Mouse (Mus musculus) midbrain, postnatal 0 days (tissue): ENCODE results near the gene Fam117b. TPM values are rescaled to one million over a fixed set of nuclear protein-coding genes. Genes with fewer than 3 reads are reported as not detected.

Source experiments
- ATAC-seq: fragments of 200-750 bp; cut with Nextera tagmentation; 2 replicates; pipeline ENCODE4 v1.8.0; 2017; ENCODE audit warnings: moderate number of reproducible peaks, mild to moderate bottlenecking, moderate TSS enrichment, moderate library complexity; ENCODE audit not compliant: low FRiP score
- DNase-seq: peaks from one replicate; pipeline ENCODE4 v3.0.0-alpha.2; 2015; ENCODE audit warnings: low spot score
- H3K27ac ChIP-seq: fragments of 300-500 bp; sonication (generic); 2 replicates; pipeline ENCODE4 v1.5.1; 2014; ENCODE audit warnings: low read depth, mild to moderate bottlenecking, low read length, mixed read lengths
- H3K27me3 ChIP-seq: fragments of 300-500 bp; sonication (generic); 2 replicates; pipeline ENCODE4 v1.6.1; 2014; ENCODE audit warnings: low read length, control low read depth, mixed read lengths; ENCODE audit not compliant: insufficient read depth
- H3K36me3 ChIP-seq: fragments of 300-500 bp; sonication (generic); 2 replicates; pipeline ENCODE4 v1.6.1; 2014; ENCODE audit warnings: low read length, control low read depth, mixed read lengths; ENCODE audit not compliant: insufficient read depth
- H3K4me1 ChIP-seq: fragments of 300-500 bp; sonication (generic); 2 replicates; pipeline ENCODE4 v1.6.1; 2014; ENCODE audit warnings: mild to moderate bottlenecking, control low read depth, antibody characterized with exemption, low read length, mixed read lengths; ENCODE audit not compliant: insufficient read depth
- H3K4me2 ChIP-seq: fragments of 300-500 bp; sonication (generic); 2 replicates; pipeline ENCODE4 v1.6.1; 2014; ENCODE audit warnings: low read depth, mild to moderate bottlenecking, low read length, mixed read lengths; ENCODE audit not compliant: poor library complexity, severe bottlenecking
- H3K4me3 ChIP-seq: fragments of 300-500 bp; sonication (generic); 2 replicates; pipeline ENCODE4 v1.5.1; 2014; ENCODE audit warnings: low read depth, mild to moderate bottlenecking, low read length, moderate library complexity
- H3K9ac ChIP-seq: fragments of 300-500 bp; sonication (generic); replicated peaks from 2 replicates; pipeline ENCODE4 v1.6.1; 2014; ENCODE audit warnings: mild to moderate bottlenecking, low read length, moderate library complexity, mixed read lengths; ENCODE audit not compliant: poor library complexity, severe bottlenecking
- H3K9me3 ChIP-seq: fragments of 300-500 bp; sonication (generic); 2 replicates; pipeline ENCODE4 v1.6.1; 2016; ENCODE audit warnings: low read length, control low read depth
- CTCF ChIP-seq: IDR thresholded peaks from 2 replicates; pipeline ENCODE4 v1.5.1; 2016; ENCODE audit warnings: antibody characterized with exemption, mild to moderate bottlenecking
- WGBS: fragments of 180-500 bp; shearing (Covaris S2); extraction: QIAGEN DNeasy Blood & Tissue Kit; methylation state at CpG from one replicate; pipeline ENCODE4 v1.1.7; 2014; 5-methylcytosine and 5-hydroxymethylcytosine counted together
- polyA plus RNA-seq: library from polyadenylated mRNA; unstranded; fragments of >200 nt; fragmentation: Nextera tagmentation; extraction: Ambion mirVana; gene quantifications from 2 replicates; pipeline ENCODE4 v1.2.1, GENCODE M21; 2015
- total RNA-seq: library from RNA; depleted of rRNA; stranded (reverse); fragments of >200 nt; gene quantifications from 2 replicates; pipeline ENCODE4 v1.2.3, GENCODE M21; 2014

Fam117b gene
- total and polyA plus RNA-seq, 2 experiments from 2014 or later, result 43.7 to 74.0 TPM

DNA sequence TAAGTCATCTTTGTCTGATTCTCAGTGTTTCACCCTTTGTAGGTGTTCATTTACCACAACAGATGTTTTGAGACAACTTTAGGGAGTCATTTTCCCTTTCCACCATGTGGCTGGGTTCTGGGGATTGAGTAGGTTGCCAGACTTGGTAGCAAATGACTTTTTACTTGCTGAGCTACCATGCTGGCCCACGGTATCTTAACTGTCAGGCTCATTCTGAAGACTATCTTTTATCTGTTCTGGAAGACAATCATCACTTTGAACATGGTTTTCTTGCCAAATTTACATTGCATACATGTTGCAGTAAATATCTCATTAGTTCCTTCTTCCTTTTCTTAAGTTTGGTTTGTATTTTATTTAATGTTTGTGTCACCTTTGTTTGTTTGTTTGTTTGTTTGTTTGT is 33.2 kb downstream of the Fam117b start:
- peaks cover 6% of the 10 kb centered on the region; the same call in 1 of the 2 replicates for H3K36me3 ChIP-seq
- WGBS, result 71% methylated on average over 1 of the region's 1 CpGs
- no peaks in the 10 kb centered on the region for H3K4me1 ChIP-seq
- H3K27ac ChIP-seq, result no peak overlapping the region
- no peaks in the 10 kb centered on the region for H3K27me3 ChIP-seq
- no peak overlapping the region for H3K4me3 ChIP-seq
- no peak for ATAC-seq
- no peaks in the 10 kb centered on the region for H3K9me3 ChIP-seq
- H3K9ac ChIP-seq, result no peak overlapping the region
- no peak for DNase-seq
- no peak for TF ChIP-seq CTCF
- no peak overlapping the region for H3K4me2 ChIP-seq

- no peak overlapping the region for H3K27ac ChIP-seq
- no peaks in the 10 kb centered on the region for H3K27me3 ChIP-seq
- no peaks in the 10 kb centered on the region for H3K4me1 ChIP-seq
- 98% methylated on average over 4 of the region's 4 CpGs for WGBS
- peaks cover 8% of the 10 kb centered on the region; the same call in 1 of the 2 replicates for H3K36me3 ChIP-seq
- no peaks in the 10 kb centered on the region for H3K9me3 ChIP-seq
- H3K4me3 ChIP-seq, result no peak overlapping the region
- no peak overlapping the region for H3K9ac ChIP-seq
- ATAC-seq (no peak), DNase-seq (no peak)
- TF ChIP-seq CTCF, result no peak
- H3K4me2 ChIP-seq, result no peak overlapping the region
Measured at GRCm38 (mm10) chr1:59947509-59947908, 34.7 kb downstream of the Fam117b start.

DNA sequence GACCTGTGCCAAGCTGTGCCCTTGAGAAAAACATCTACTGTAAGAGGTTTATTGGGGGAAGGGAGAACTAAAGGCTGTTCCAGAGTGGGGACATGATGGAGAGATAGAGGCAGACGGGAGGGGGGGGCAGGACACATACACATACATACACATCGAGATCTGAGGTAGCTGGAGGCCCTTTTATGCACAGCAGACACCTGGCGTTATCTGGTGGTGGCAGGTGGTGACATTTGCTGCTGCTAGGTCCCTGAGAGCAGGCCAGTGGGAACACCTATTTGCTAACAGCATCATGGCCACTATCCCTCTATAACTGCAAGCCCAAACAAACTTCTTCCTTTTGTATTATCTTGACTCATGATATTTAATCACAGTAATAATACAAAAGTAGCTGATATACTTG is 44.4 kb downstream of the Fam117b start:
- Histone ChIP-seq H3K36me3 (peaks cover 6% of the 10 kb centered on the region; the same call in 1 of the 2 replicates), H3K4me2 (no peak overlapping the region), H3K4me1 (no peaks in the 10 kb centered on the region), H3K9me3 (no peaks in the 10 kb centered on the region), H3K27me3 (no peaks in the 10 kb centered on the region), H3K27ac (no peak overlapping the region), H3K4me3 (no peak overlapping the region), H3K9ac (no peak overlapping the region)
- WGBS, result 92% methylated on average over 3 of the region's 3 CpGs
- DNase-seq (no peak), ATAC-seq (no peak)
- TF ChIP-seq CTCF, result no peak

GRCm38 (mm10) chr1:59959941-59960340 is 47.1 kb downstream of the Fam117b start:
- H3K36me3 ChIP-seq, result peaks cover 6% of the 10 kb centered on the region; the same call in 1 of the 2 replicates
- no peak for TF ChIP-seq CTCF

GRCm38 (mm10) chr1:59966171-59966785 is 53.5 kb downstream of the Fam117b start:
- no peak overlapping the region for H3K9ac ChIP-seq
- ATAC-seq (no peak), DNase-seq (no peak)
- no peak overlapping the region for H3K4me2 ChIP-seq
- peaks cover 5% of the 10 kb centered on the region; the same call in 1 of the 2 replicates for H3K36me3 ChIP-seq
- no peak overlapping the region for H3K4me3 ChIP-seq
- no peaks in the 10 kb centered on the region for H3K4me1 ChIP-seq
- H3K27ac ChIP-seq, result no peak overlapping the region
- TF ChIP-seq CTCF, result no peak
- no peaks in the 10 kb centered on the region for H3K9me3 ChIP-seq
- H3K27me3 ChIP-seq, result no peaks in the 10 kb centered on the region
- 93% methylated on average over 6 of the region's 6 CpGs for WGBS

More at GRCm38 (mm10) chr1:59959941-59960340, 47.1 kb downstream of the Fam117b start:
- H3K27me3 ChIP-seq, result no peaks in the 10 kb centered on the region
- no peaks in the 10 kb centered on the region for H3K4me1 ChIP-seq
- H3K9ac ChIP-seq, result no peak overlapping the region
- no peak for DNase-seq
- H3K27ac ChIP-seq, result no peak overlapping the region
- no peak for ATAC-seq
- H3K9me3 ChIP-seq, result no peaks in the 10 kb centered on the region
- WGBS, result 90% methylated on average over 1 of the region's 1 CpGs
- no peak overlapping the region for H3K4me3 ChIP-seq
- H3K4me2 ChIP-seq, result no peak overlapping the region

DNA sequence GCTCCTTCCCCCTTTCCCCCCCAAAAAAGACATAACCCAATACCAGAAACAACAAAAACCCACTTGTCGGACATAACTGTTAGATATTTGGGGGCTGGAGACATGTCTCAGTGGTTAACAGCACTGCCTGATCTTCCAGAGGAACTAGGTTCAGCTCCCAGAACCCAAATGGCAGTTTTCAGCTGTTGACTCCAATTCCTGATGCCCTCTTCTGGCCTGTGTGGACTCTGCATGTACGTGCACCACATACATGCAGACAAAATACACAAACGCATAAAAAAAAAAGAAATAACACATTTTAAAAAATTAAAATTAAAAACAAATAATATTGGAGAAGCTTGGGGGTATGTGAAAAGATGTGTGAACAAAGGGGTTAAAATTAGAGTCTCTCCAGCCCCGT is 54.5 kb downstream of the Fam117b start:
- H3K27ac ChIP-seq, result no peak overlapping the region
- H3K9me3 ChIP-seq, result no peaks in the 10 kb centered on the region
- WGBS, result 88% methylated on average over 4 of the region's 4 CpGs
- H3K4me2 ChIP-seq, result no peak overlapping the region
- TF ChIP-seq CTCF, result peak; percentile 68
- no peak overlapping the region for H3K9ac ChIP-seq
- ATAC-seq, result no peak
- H3K36me3 ChIP-seq, result peaks cover 12% of the 10 kb centered on the region
- no peak overlapping the region for H3K4me3 ChIP-seq
- peak; percentile 26 for DNase-seq
- no peaks in the 10 kb centered on the region for H3K4me1 ChIP-seq
- H3K27me3 ChIP-seq, result no peaks in the 10 kb centered on the region
